Mouse (Mus musculus) kidney, embryonic 15.5 days (tissue): Measurements from ENCODE around the gene Tuba1c. TPM values are rescaled to one million over a fixed set of nuclear protein-coding genes. Genes with fewer than 3 reads are reported as not detected.

Experiments
- ATAC-seq: fragments of 200-750 bp; cut with Nextera tagmentation; replicated peaks from 2 replicates; pipeline ENCODE4 v1.8.0; 2017; ENCODE audit warnings: moderate TSS enrichment; ENCODE audit not compliant: low FRiP score
- H3K27ac ChIP-seq: fragments of 300-500 bp; sonication (generic); 2 replicates; pipeline ENCODE4 v1.5.1; 2015; ENCODE audit warnings: mild to moderate bottlenecking, inconsistent platforms
- H3K27me3 ChIP-seq: fragments of 300-500 bp; sonication (generic); 2 replicates; pipeline ENCODE4 v1.6.1; 2015; ENCODE audit warnings: inconsistent platforms
- H3K36me3 ChIP-seq: fragments of 300-500 bp; sonication (generic); 2 replicates; pipeline ENCODE4 v1.6.1; 2015; ENCODE audit warnings: inconsistent platforms
- H3K4me1 ChIP-seq: fragments of 300-500 bp; sonication (generic); 2 replicates; pipeline ENCODE4 v1.6.1; 2015; ENCODE audit warnings: inconsistent platforms
- H3K4me2 ChIP-seq: fragments of 300-500 bp; sonication (generic); 2 replicates; pipeline ENCODE4 v1.6.1; 2015; ENCODE audit warnings: moderate library complexity, mild to moderate bottlenecking, inconsistent platforms
- H3K4me3 ChIP-seq: fragments of 300-500 bp; sonication (generic); replicated peaks from 2 replicates; pipeline ENCODE4 v1.5.1; 2015; ENCODE audit warnings: mild to moderate bottlenecking, inconsistent platforms
- H3K9ac ChIP-seq: fragments of 300-500 bp; sonication (generic); 2 replicates; pipeline ENCODE4 v1.6.1; 2015; ENCODE audit warnings: mild to moderate bottlenecking, inconsistent platforms
- H3K9me3 ChIP-seq: fragments of 300-500 bp; sonication (generic); replicated peaks from 2 replicates; pipeline ENCODE4 v1.6.1; 2016; ENCODE audit warnings: inconsistent platforms
- WGBS: fragments of 180-500 bp; shearing (Covaris S2); methylation state at CpG from one replicate; pipeline ENCODE4 v1.1.7; 2015; ENCODE audit warnings: mixed read lengths; 5-methylcytosine and 5-hydroxymethylcytosine counted together
- polyA plus RNA-seq: library from polyadenylated mRNA; unstranded; fragments of >200 nt; fragmentation: Nextera tagmentation; extraction: Ambion mirVana; gene quantifications from 2 replicates; pipeline ENCODE4 v1.2.1, GENCODE M21; 2015

The Tuba1c gene
- polyA plus RNA-seq, 1 experiment from 2014 or later = 185 TPM

- Histone ChIP-seq H3K36me3 (no peaks in the 10 kb centered on the region), H3K9ac (0 out of 2 replicates have a peak overlapping the region, but pooled peaks have one; percentile 26), H3K4me2 (peak overlapping the region; percentile 65), H3K27ac (peak overlapping the region; percentile 81), H3K4me3 (peak overlapping the region; percentile 35; the same call in 1 of the 2 replicates), H3K27me3 (no peaks in the 10 kb centered on the region), H3K4me1 (peaks cover 27% of the 10 kb centered on the region), H3K9me3 (no peaks in the 10 kb centered on the region)
- WGBS = 36% methylated on average over 14 of the region's 14 CpGs
- no peak for ATAC-seq
Measured at GRCm38 (mm10) chr15:99000535-99001283, 29.0 kb upstream of the Tuba1c start.

- peak overlapping the region; percentile 65 for H3K4me2 ChIP-seq
- no peaks in the 10 kb centered on the region for H3K9me3 ChIP-seq
- H3K4me3 ChIP-seq = peak overlapping the region; percentile 35
- peaks cover 27% of the 10 kb centered on the region for H3K4me1 ChIP-seq
- H3K27me3 ChIP-seq = no peaks in the 10 kb centered on the region
- H3K9ac ChIP-seq = peak overlapping the region; percentile 26; the same call in 1 of the 2 replicates
- H3K36me3 ChIP-seq = no peaks in the 10 kb centered on the region
- peak; percentile 34 for ATAC-seq
- H3K27ac ChIP-seq = peak overlapping the region; percentile 81
- 7% methylated on average over 17 of the region's 17 CpGs for WGBS
Measured at GRCm38 (mm10) chr15:99001451-99001931, 28.2 kb upstream of the Tuba1c start.

GRCm38 (mm10) chr15:99003600-99003999 lies 26.1 kb upstream of the Tuba1c start:
- Histone ChIP-seq H3K9me3 (no peaks in the 10 kb centered on the region), H3K36me3 (no peaks in the 10 kb centered on the region), H3K4me2 (no peak overlapping the region), H3K4me1 (peaks cover 25% of the 10 kb centered on the region), H3K27ac (no peak overlapping the region), H3K27me3 (no peaks in the 10 kb centered on the region), H3K9ac (no peak overlapping the region), H3K4me3 (no peak overlapping the region)
- no peak for ATAC-seq
- 90% methylated on average over 5 of the region's 5 CpGs for WGBS

GRCm38 (mm10) chr15:99008801-99009241 lies 20.9 kb upstream of the Tuba1c start:
- no peaks in the 10 kb centered on the region for H3K36me3 ChIP-seq
- H3K4me1 ChIP-seq = peaks cover 11% of the 10 kb centered on the region; the same call in 1 of the 2 replicates
- peak overlapping the region; percentile 64 for H3K27ac ChIP-seq
- H3K4me3 ChIP-seq = no peak overlapping the region
- H3K9me3 ChIP-seq = no peaks in the 10 kb centered on the region
- H3K9ac ChIP-seq = no peak overlapping the region
- no peak for ATAC-seq
- no peak overlapping the region for H3K4me2 ChIP-seq
- no peaks in the 10 kb centered on the region for H3K27me3 ChIP-seq
- WGBS = 26% methylated on average over 6 of the region's 6 CpGs

GRCm38 (mm10) chr15:99010896-99011295 lies 18.8 kb upstream of the Tuba1c start:
- no peak overlapping the region for H3K4me2 ChIP-seq
- no peaks in the 10 kb centered on the region for H3K36me3 ChIP-seq
- H3K27ac ChIP-seq = no peak overlapping the region

GRCm38 (mm10) chr15:99011946-99012345 lies 17.7 kb upstream of the Tuba1c start:
- Histone ChIP-seq H3K9me3 (no peaks in the 10 kb centered on the region), H3K27me3 (no peaks in the 10 kb centered on the region), H3K36me3 (no peaks in the 10 kb centered on the region), H3K4me1 (peaks cover 27% of the 10 kb centered on the region; the same call in 1 of the 2 replicates), H3K27ac (peak overlapping the region; percentile 41; the same call in 1 of the 2 replicates), H3K9ac (no peak overlapping the region), H3K4me2 (no peak overlapping the region), H3K4me3 (no peak overlapping the region)
- WGBS = 51% methylated on average over 3 of the region's 3 CpGs
- no peak for ATAC-seq

More at GRCm38 (mm10) chr15:99010896-99011295, 18.8 kb upstream of the Tuba1c start:
- 67% methylated on average over 1 of the region's 2 CpGs for WGBS
- peaks cover 27% of the 10 kb centered on the region; the same call in 1 of the 2 replicates for H3K4me1 ChIP-seq
- H3K9me3 ChIP-seq = no peaks in the 10 kb centered on the region
- no peak overlapping the region for H3K4me3 ChIP-seq
- no peak overlapping the region for H3K9ac ChIP-seq
- H3K27me3 ChIP-seq = no peaks in the 10 kb centered on the region
- ATAC-seq = no peak

- WGBS = 32% methylated on average over 9 of the region's 9 CpGs
- Histone ChIP-seq H3K36me3 (no peaks in the 10 kb centered on the region), H3K4me2 (peak overlapping the region; percentile 28), H3K27me3 (no peaks in the 10 kb centered on the region), H3K9me3 (no peaks in the 10 kb centered on the region), H3K4me3 (no peak overlapping the region), H3K4me1 (peaks cover 47% of the 10 kb centered on the region), H3K9ac (no peak overlapping the region), H3K27ac (peak overlapping the region; percentile 70)
- ATAC-seq = 0 out of 2 replicates have a peak, but pooled peaks have one; percentile 30
Measured at GRCm38 (mm10) chr15:99014496-99015030, 15.1 kb upstream of the Tuba1c start.

GRCm38 (mm10) chr15:99017355-99017761 lies 12.3 kb upstream of the Tuba1c start:
- Histone ChIP-seq H3K27ac (peak overlapping the region; percentile 89), H3K27me3 (no peaks in the 10 kb centered on the region)
- peak; percentile 63; the same call in 1 of the 2 replicates for ATAC-seq

GRCm38 (mm10) chr15:99017986-99018385 lies 11.7 kb upstream of the Tuba1c start:
- Histone ChIP-seq H3K27ac (peak overlapping the region; percentile 89), H3K36me3 (no peaks in the 10 kb centered on the region), H3K9ac (no peak overlapping the region), H3K9me3 (no peaks in the 10 kb centered on the region), H3K4me1 (peaks cover 46% of the 10 kb centered on the region), H3K4me3 (no peak overlapping the region), H3K27me3 (no peaks in the 10 kb centered on the region), H3K4me2 (peak overlapping the region; percentile 12; the same call in 1 of the 2 replicates)
- ATAC-seq = peak; percentile 55; the same call in 1 of the 2 replicates
- WGBS = 39% methylated on average over 9 of the region's 9 CpGs

More at GRCm38 (mm10) chr15:99017355-99017761, 12.3 kb upstream of the Tuba1c start:
- no peak overlapping the region for H3K4me3 ChIP-seq
- H3K4me1 ChIP-seq = peaks cover 46% of the 10 kb centered on the region
- no peak overlapping the region for H3K9ac ChIP-seq
- 58% methylated on average over 8 of the region's 8 CpGs for WGBS
- H3K9me3 ChIP-seq = no peaks in the 10 kb centered on the region
- H3K4me2 ChIP-seq = peak overlapping the region; percentile 12; the same call in 1 of the 2 replicates
- H3K36me3 ChIP-seq = no peaks in the 10 kb centered on the region

- Histone ChIP-seq H3K36me3 (no peaks in the 10 kb centered on the region), H3K9ac (no peak overlapping the region), H3K4me2 (no peak overlapping the region), H3K4me3 (no peak overlapping the region), H3K27ac (peak overlapping the region; percentile 89), H3K9me3 (no peaks in the 10 kb centered on the region), H3K4me1 (peaks cover 46% of the 10 kb centered on the region), H3K27me3 (no peaks in the 10 kb centered on the region)
- no peak for ATAC-seq
- 73% methylated on average over 4 of the region's 4 CpGs for whole genome bisulfite sequencing
Measured at GRCm38 (mm10) chr15:99018630-99019029, 11.1 kb upstream of the Tuba1c start.

- Histone ChIP-seq H3K27me3 (no peaks in the 10 kb centered on the region; the same call in 1 of the 2 replicates), H3K9ac (no peak overlapping the region), H3K27ac (no peak overlapping the region; the same call in 1 of the 2 replicates), H3K4me2 (no peak overlapping the region), H3K4me3 (no peak overlapping the region), H3K4me1 (peaks cover 39% of the 10 kb centered on the region), H3K36me3 (no peaks in the 10 kb centered on the region), H3K9me3 (no peaks in the 10 kb centered on the region)
- no peak for ATAC-seq
- 39% methylated on average over 8 of the region's 8 CpGs for WGBS
Measured at GRCm38 (mm10) chr15:99019436-99019835, 10.3 kb upstream of the Tuba1c start.

- H3K9me3 ChIP-seq = no peaks in the 10 kb centered on the region
- H3K9ac ChIP-seq = no peak overlapping the region
- no peak overlapping the region for H3K4me2 ChIP-seq
- H3K27me3 ChIP-seq = no peaks in the 10 kb centered on the region; the same call in 1 of the 2 replicates
- no peak for ATAC-seq
- no peak overlapping the region for H3K27ac ChIP-seq
- no peak overlapping the region for H3K4me3 ChIP-seq
- no peaks in the 10 kb centered on the region for H3K36me3 ChIP-seq
- peaks cover 34% of the 10 kb centered on the region for H3K4me1 ChIP-seq
- WGBS = 94% methylated on average over 4 of the region's 4 CpGs
Measured at GRCm38 (mm10) chr15:99020171-99020570, 9.5 kb upstream of the Tuba1c start.
